Mouse (Mus musculus): ENCODE results near the gene Sf3a3. TPM values are rescaled to one million over a fixed set of nuclear protein-coding genes. Genes with fewer than 3 reads are reported as not detected.
A peak's percentile ranks its signal among the peaks of the same experiment; 100 is the strongest.

The Sf3a3 gene
- 10 to 100 TPM in 2 of 4 experiments, 1 to 10 TPM in 2; 9.5 to 12.8 (median 10.2) TPM for total RNA-seq (2022)

DNA sequence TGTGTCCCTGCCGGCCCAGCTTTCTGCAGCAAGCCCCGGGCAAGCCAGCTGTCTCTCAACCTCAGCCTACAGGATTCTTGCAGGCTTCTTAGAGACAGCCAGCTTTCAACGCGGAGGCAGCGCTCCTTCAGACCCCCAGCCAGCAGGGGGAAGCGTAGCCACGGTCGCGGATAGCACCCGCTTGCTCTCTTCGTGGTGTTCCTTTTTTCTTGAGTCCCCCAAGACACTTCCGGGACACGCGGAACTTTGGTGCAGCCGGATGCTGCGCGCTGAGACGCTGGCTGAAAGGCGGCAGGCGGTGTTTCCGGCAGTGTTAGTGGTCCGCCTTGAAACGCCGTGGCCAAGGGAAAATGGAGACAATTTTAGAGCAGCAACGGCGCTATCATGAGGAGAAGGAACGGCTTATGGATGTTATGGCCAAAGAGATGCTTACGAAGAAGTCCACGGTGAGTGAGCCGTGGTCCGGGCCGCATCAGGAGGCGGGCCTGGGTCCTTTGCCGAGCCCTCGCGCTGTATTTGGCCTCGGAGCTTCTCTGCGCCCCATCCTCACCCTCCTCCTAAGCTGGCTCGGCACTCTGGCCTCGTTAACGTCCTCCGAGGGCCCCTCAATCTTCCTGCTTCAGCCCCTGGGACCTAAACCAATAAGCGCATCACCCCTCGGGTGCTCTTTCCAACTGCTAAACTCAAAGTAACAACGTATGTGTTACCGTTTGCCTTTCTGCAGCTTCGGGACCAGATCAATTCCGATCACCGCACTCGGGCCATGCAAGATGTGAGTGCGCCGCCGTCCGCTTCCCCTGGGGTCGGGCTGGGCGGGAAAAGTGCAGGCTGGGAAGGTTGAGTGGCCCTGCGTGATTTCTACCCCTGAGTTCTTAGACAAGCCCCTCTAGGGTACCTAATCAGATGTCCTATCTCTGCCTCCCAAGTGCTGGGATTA is at the start of gene Sf3a3:
Gene Sf3a3 (plus strand): TSS at position 232 of the 937 bp plus-strand sequence.
- peak; percentile 90 to 91 for DNase-seq (ENCODE audit: low spot score in 2 of 2)

DNA sequence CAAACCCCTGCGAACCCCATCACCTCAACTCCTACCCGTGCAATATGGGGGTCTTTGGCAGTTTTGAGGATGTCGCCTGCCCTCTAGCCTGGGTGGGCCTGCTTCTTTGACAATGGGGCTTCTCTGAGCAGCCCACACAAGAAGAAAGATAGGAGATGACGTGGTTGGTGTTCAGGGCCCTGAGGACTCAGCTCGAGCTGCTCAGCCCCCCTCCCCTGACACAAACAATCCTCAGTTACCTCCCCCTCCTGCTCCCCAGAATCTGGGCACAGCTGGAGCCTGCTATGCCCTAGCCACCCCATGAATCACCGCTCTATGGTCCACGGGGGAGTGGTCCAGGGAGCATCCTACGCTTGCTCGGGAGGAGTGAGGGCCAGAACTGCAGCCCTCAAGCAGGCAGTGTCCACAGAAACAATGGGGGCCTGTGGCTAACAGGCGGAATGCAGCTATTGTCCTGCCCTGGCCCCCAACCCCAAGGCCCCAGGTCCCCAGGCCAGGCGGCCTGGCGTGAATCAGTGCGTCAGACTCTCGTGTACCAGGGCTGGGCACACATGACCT is 47.0 kb upstream of the Sf3a3 start:
- DNase-seq (ENCODE audit: low spot score in 2 of 2), result no peak

DNA sequence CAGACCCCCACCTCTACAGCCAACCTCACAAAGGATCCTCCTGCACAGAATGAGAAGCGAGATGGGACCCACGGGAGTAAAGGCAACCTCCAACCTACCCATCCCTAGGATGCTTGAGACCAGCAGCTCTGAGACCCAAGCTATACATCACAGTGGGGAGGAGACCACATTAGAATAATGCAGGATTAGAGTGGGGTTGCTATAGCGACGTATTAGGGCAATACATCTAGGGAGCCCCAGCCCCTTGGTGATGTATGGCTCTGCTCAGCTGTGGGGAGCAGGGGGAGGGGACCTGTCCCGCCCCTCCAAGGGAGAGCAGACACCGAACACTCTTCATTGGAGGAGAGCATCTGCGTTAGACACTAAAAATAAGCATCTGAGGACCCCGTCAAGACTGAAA is 46.5 kb upstream of the Sf3a3 start:
- DNase-seq (ENCODE audit: low spot score in 2 of 2), result no peak

DNA sequence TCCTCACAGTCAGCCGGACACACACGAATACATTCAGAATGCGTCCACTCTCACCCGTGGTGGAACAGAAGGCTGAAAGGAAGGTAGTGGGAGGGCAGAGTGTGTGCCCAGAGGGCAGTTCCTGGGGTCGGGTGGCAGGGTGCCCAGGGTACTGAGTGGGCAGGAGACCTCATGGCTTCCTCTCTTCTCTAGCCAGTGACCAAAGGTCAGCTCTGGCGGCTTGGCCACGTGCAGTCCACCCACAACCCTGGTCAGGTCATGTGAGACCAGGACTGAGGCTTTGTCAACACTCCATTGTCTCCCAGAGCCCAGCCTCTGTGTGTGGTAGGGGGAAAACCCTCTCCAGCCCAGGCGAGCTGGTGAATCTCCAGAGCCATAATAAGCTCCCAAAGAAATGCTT is 44.3 kb upstream of the Sf3a3 start:
- DNase-seq (ENCODE audit: low spot score in 2 of 2), result no peak

DNA sequence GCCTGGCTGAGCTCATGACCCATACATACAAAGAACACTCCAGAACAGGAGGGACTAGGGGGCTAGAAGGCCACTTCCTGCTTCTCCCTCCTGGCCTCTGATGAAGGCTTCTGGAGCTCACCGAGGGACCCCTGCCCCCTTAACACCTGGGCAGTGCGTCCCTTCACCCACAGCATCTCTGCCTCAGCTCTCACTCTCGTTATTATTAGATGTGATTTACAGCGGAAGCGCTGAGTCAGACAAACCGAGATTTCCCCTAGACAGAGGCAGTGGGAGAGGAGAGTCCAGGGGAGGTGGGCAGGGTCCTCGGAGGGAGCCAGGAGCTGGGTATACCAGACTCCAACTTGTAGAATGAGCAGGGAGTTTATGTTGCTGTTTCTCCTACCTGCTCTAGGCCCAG is 43.0 kb upstream of the Sf3a3 start:
- no peak for DNase-seq (ENCODE audit: low spot score in 2 of 2)

DNA sequence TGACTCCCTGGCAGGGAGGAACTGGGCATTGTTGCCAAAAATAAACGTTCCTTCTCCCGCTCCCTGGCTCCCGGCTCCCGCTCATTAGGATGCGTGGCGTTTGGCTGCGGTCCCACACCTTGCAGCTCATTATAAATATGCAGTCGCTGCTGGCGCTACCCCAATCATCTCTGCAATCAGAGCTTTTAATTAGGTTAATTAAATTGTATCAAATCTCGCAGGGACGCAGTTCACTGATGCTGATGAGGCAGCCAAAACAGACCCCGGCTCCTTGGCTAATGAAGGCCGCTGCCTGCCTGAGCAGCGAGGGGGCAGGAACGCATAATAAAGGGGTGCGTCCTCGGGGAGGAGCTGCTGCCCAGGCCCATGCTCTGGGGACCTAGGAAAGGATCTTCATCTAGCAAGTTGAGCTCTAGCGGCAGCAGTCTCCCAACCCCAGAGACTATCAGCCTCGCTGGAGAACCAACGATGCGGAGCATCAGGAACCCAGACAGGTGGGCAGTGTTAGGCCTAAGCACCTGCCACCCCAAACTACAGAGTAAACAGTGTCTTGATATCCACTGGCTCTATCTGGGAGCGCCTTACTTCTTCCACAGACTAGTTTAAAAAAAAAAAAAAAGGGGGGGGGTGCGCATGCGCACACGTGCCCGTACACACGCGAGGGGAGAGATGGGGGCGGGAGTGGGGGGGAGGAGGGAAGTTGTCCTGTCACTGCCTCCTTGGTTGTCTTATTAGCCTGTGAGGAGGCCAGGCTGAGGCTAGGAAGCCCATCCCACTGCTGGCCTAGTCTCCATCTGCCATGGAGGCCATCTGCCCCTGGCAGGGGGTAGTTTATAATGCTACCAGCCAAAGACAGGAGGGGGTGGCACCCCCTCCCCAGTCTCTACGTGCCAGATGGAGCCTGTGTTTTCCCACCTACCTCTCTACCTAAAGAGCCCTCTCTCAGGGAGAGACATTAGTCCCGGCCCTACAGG is 41.9 kb upstream of the Sf3a3 start:
- DNase-seq (ENCODE audit: low spot score in 2 of 2), result no peak

DNA sequence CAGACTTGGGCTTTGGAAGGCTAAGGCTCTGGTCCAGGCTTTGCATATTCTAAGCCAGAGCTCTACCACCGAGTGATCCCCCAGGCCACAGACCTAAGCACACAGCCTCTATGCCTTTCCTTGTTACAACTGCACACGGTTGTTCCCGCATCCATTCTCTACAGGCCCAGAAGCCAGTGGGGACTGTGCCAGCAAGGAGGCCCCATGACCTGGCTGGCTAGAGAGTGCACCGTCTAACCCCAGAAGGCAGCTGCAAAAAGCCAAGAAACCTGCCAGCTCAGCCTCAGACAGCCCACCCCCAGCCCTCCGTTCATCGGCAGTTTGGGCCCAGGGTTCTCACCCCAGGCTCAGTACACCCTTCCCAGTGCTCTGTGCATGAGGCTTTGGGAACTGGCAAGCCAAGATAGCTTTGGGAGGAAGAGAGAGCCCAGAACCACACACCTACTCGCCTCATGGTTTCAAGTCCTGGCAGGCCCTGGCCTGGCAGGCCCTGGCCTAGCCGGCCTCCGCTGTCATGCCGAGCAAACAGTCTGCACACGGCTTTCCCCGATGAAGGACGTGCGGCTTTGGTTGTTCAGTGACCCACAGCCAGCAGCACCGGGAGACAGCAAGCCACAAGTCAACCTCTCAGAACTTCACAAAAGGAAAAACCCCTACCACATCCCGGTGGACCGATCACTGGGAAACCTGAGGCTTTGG is 40.1 kb upstream of the Sf3a3 start:
- no peak for DNase-seq (ENCODE audit: low spot score in 2 of 2)

DNA sequence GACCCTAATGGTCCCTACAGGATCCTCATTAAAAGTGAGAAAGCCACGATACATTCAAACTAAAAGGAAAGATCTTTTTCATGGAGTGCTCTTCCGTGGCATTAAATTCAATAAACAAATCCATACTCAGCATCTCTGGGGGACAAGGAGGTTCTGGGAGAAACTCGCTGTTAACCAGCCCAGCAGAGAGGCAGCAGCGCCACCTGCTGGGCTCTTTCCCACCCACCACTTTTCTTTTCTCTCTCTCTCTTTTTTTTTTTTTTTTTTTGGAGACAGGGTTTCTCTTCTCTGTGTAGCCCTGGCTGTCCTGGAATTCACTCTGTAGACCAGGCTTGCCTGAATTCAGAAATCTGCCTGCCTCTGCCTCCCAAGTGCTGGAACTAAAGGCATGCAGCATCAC is 39.5 kb upstream of the Sf3a3 start:
- DNase-seq (ENCODE audit: low spot score in 2 of 2), result peak in 1 of 2 experiments; percentile 51

DNA sequence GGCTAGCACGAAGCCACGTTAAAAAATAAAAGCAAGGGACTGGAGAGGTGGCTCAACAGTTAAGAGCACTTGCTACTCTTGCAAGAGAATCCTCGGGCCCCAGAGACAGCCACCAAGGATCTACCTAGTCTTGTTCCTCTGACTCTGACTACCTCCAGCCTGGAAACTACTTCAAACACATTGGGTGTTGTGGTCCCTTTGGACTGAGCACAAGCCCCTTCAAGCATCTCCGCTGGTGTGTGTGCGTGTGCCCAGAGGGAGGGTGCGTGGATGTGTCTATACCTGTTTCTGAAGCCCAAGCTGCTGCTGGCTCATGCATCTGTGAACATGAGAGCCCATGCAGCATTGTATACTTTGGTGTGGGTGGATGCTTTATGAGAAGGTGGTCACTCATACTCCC is 38.6 kb upstream of the Sf3a3 start:
- no peak for DNase-seq (ENCODE audit: low spot score in 2 of 2)

DNA sequence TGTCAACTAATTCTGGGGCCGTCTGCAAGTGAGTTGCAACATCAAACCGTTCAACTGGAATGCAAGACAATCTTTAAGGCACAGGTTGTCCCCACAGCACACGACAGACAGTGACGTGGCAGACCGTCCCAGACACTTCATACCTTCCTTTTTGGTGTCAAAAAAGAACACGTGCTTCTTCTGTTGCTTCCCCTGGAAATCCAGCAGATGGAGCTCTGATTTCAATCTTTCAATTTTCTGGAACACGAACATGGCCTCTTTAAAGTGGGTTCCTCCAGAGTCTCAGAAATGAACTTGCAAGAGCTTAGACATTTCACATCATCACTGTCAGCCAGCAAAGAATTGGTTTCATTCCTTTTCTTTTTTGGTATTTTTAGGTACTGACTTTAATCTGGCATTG is 32.3 kb upstream of the Sf3a3 start:
- no peak for DNase-seq (ENCODE audit: low spot score in 2 of 2)

DNA sequence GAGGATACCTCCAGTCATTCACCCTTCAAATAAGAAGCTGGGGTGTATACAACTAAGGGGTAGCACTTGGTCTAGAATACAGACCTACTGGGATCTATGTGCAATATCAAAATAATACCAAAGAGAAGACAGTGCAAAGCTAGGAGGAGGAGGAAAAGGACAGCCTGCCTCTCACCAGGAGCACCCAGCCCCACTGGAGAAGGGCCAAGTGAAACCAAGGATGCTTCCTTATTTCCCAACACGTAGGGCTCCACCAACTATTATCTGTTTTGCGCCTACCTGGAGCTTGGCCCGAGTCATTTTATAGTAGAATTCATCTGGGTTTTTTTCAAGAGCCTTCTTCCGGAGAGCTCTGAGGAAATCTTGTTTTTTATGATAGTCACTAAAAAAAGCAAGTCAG is 31.1 kb upstream of the Sf3a3 start:
- no peak for DNase-seq (ENCODE audit: low spot score in 2 of 2)

DNA sequence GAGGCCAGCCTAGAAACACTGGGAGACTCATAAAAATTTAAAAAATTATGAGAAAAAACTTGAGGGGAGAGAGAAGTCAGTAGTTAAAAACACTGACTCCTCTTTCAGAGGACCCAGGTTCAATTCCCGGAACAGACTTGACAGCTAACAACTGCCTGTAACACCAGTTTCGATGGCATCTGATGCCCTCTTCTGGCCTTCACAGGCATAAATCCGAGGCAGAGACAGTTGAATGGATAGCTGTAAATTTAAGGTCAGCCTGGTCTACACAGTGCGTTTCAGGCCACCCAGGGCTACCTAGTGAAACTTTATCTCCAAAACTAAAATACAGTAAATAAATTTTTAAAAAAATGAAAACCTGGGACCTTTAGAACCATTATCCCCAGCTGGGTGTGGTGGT is 29.6 kb upstream of the Sf3a3 start:
- no peak for DNase-seq (ENCODE audit: low spot score in 2 of 2)

DNA sequence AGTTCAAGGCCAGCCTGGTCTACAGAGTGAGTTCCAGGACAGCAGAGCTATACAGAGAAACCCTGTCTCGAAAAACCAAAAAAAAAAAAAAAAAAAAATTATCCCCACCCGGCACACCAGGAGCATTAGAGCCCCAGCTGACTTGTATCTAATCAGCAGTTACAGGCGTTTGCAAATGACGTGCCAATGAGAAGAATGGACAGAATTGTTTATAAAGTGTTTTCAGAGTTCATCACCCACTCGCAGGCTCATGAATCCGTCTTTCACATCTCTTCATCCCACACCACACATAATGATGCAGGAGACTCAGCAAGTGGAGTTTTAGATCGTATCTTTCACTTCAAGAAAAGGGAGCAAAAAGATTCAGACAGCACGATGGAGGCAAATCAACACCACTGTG is 29.1 kb upstream of the Sf3a3 start:
- DNase-seq (ENCODE audit: low spot score in 2 of 2), result no peak

DNA sequence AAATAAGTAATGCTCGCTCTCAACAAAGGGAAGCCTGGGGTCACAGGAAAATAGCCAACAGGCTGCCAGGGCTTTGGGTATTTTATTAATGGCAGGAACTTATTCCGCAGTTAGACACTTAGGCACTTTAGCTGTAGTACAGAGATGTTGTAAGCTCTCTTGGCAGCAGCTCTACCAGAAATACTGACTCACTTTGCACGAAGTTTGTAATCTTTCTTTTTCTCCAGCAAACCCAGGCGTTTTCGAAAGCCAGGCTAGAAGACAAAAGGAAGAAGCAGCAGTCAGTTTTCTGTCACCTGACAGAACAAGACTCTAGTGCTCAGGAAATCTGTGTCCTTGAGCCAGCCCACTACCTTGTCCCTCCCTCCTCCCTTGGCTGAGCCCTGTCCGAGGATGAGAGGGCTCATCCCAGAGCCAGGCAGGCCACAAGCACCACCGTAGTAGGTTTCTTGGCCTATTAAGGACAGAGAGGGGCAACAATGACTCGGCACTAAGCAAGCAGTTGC is 28.6 kb upstream of the Sf3a3 start:
- DNase-seq (ENCODE audit: low spot score in 2 of 2), result peak; percentile 28 to 53

DNA sequence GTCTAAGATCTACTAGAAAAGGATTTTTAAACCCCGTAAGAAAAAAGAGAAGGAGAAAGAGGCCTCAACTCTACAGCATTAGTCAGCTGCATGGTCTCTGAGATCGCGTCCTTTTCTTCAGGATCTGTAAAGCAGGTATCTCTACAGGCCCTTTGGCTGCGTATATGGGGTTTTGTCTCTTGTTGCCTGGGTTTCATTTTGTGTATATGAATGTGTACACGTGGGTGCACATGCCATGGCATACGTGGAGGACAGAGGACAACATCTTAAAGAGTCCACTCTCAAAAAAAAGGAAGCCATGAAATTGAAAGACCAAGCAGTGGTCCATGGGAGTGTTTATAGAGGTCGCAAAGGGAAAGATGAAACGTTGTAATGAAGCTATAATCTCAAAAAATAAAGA is 23.1 kb upstream of the Sf3a3 start:
- no peak for DNase-seq (ENCODE audit: low spot score in 2 of 2)

DNA sequence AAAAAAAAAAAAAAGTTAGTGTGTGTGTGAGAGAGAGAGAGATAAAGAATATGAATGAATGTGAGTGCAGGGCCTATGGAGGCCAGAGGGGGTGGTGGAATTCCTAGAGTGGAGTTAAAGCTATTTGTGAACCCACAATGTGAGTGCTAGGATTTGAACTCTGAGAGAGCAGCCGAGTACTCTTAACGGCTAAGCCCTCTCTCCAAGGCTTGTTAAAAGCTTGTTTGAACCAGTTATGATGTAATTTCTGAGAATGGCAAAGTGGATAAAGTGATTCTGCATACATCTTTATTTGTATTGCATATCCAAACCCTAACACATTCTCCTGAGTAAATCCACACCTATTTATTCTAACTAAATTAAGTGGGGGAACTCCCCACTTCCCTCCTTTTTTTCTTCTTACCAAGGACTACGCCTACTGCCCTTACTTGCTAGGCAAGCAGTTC is 22.1 kb upstream of the Sf3a3 start:
- DNase-seq (ENCODE audit: low spot score in 2 of 2), result no peak

DNA sequence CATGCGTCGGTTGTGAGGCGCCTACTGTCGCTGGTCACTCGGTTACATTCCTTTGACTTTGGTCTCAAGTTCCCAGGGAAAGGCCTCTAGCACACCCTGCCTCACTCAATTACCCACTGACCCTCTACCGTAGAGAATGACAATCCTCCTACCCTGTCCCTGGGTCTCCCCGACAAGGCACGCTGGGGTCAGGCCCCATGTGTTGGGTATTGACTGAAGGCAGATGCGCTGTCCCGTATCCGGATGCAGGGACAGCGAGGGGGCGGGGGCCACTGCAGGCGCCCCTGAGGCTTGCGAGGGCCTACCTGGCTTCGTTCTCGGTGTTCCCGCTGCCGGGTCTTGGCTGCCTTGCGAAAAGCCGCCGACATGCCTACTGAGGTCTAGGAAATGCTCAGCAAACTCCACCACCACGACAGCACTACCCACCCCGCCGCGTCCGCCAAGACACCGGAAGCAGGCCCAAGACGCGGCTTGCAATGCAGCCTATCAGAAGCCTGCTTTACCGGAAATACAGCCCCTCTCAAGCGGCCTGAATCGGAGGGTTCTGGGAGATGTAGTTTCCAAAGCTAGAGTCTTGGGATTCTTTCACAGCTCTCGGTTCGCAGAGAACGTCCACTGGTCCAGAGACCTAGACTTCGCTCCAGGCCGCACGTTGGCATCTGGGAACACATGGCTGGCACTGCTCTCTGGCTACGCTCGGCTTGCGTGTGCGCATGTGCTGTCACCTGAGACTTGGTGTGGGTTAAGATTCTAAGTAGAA is 21.3 kb upstream of the Sf3a3 start, which contains the start of gene Utp11:
Gene Utp11 (minus strand): TSS at position 466 of the 760 bp plus-strand sequence.
- DNase-seq (ENCODE audit: low spot score in 2 of 2), result peak; percentile 74 to 82

DNA sequence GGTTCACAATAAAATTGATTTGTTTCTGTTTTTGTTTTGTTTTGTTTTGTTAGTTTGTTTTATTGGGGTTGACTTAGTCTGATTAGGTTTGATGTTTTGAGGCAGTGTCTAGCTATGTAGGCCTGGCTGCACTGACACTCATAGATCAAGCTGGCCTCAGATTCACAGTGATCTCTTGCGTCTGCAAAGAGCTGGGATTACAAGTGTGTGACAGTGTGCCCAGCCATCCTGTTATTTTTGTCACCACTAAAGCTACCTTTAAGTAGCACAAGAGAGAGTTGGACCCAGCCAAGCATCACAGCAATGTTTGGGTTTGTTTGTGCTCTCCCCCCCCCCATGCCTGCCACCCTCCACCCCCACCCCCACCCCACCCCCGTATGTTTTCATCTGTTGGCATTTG is 20.0 kb upstream of the Sf3a3 start:
- DNase-seq (ENCODE audit: low spot score in 2 of 2), result peak in 1 of 2 experiments; percentile 35

DNA sequence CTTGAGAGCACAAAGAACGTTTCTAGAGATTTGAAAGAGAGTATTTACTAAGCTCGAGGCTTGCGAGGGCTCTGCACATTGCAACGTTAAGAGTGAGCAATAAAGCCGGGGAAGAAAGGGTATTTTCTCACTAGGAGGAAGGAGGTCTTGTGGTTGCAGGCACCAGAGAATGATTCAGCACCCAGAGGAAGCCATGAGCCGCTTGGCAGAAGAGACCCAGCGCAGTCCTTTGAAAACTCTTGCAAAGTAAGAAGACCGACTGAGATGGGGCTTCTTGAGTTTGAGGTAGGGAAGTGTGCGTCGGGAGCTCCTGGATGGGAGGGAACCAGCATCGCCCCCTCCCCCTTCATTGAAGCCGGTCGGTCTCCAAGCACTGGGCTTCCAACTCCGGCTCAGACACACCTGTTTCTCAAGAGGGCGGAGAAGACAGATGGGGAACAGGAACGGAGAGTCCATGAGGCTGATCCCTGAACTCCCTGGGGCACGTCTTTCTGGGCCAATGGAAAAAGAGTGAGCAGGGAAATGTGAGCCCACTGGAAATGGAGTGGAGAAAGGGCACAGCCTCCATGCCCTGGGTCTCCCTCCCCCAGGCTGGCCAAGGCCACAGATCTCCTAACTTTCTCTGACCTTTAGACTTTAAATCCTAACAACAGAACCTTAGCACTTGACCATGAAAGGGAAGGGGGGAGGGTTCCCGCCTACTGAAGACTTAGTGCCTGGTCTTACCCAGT is 18.6 kb upstream of the Sf3a3 start:
- DNase-seq (ENCODE audit: low spot score in 2 of 2), result peak; percentile 58 to 59

Measured in gastrocnemius, adult 8-10 months (tissue).